In genomic region chr14:48120752-48121528, GRCm38 (mm10) we compare ENCODE assay signal across 7 mouse cellular contexts. TPM values are rescaled to one million over a fixed set of nuclear protein-coding genes. Genes with fewer than 3 reads are reported as not detected.
DNase-seq lines count a peak whose midpoint lies in the region; ATAC-seq and TF ChIP-seq lines count a peak whose summit lies in the region.

Peli2 (plus strand) TSS chr14:48120823.

- TF ChIP-seq EP300 in heart, adult 2 months (IDR thresholded peaks at IDR 0.05; ENCODE audit: insufficient read depth, low read depth, low read length), result no peak

- peak within 1 kb of the TSS; percentile 75 for H3K9ac ChIP-seq in embryonic facial prominence, embryonic 13.5 days
- peak within 1 kb of the TSS; percentile 98 for H3K9ac ChIP-seq in heart, adult 2 months (ENCODE audit: low read depth, low read length)

- peak; percentile 60; the same call in 1 of the 2 replicates for TF ChIP-seq POLR2A in brain, embryonic 14.5 days (IDR thresholded peaks at IDR 0.05; ENCODE audit: borderline replicate concordance, extremely low read depth, insufficient read depth, insufficient read length, poor library complexity, severe bottlenecking)
- no peak for TF ChIP-seq POLR2A in heart, adult 2 months (IDR thresholded peaks at IDR 0.05; ENCODE audit: insufficient read depth, low read depth, low read length)

- H3K9me3 ChIP-seq in embryonic facial prominence, embryonic 13.5 days, result no peaks in the 10 kb centered on the region
- H3K9me3 ChIP-seq in limb, embryonic 10.5 days (replicated peaks), result no peaks in the 10 kb centered on the region

- no peaks in the 10 kb centered on the region for H3K36me3 ChIP-seq in embryonic facial prominence, embryonic 13.5 days
- no peaks in the 10 kb centered on the region for H3K36me3 ChIP-seq in heart, adult 2 months (ENCODE audit: control insufficient read depth, insufficient read depth, low read length)
- H3K36me3 ChIP-seq in limb, embryonic 10.5 days, result no peaks in the 10 kb centered on the region

- H3K4me1 ChIP-seq in embryonic facial prominence, embryonic 13.5 days, result peaks cover 45% of the 10 kb centered on the region
- peaks cover 6% of the 10 kb centered on the region for H3K4me1 ChIP-seq in heart, adult 2 months (ENCODE audit: control insufficient read depth, insufficient read depth, low read length)
- peaks cover 46% of the 10 kb centered on the region for H3K4me1 ChIP-seq in limb, embryonic 10.5 days

- no peak for TF ChIP-seq CTCF in brain, embryonic 14.5 days (IDR thresholded peaks at IDR 0.05; ENCODE audit: borderline replicate concordance, extremely low read depth, insufficient read depth, insufficient read length)
- peak; percentile 59 for TF ChIP-seq CTCF in heart, adult 2 months (IDR thresholded peaks at IDR 0.05)

- WGBS in embryonic facial prominence, embryonic 13.5 days, result under 1% methylated on average over 114 of the region's 117 CpGs
- WGBS in heart, adult 2 months, result under 1% methylated on average over 116 of the region's 117 CpGs
- 1% methylated on average over 110 of the region's 117 CpGs for WGBS in limb, embryonic 10.5 days

- H3K4me3 ChIP-seq in embryonic facial prominence, embryonic 13.5 days, result peak within 1 kb of the TSS; percentile 66
- peak within 1 kb of the TSS; percentile 65 for H3K4me3 ChIP-seq in heart, adult 2 months
- H3K4me3 ChIP-seq in limb, embryonic 10.5 days, result peak within 1 kb of the TSS; percentile 91

- peak; percentile 78 for DNase-seq in brain, embryonic 14.5 days (ENCODE audit: low read depth)
- peak; percentile 85 to 86 for DNase-seq in heart, adult 2 months
- DNase-seq in kidney, adult 11 months, result peak; percentile 63
- peak; percentile 83 for DNase-seq in limb, embryonic 10.5 days (ENCODE audit: low spot score)
- DNase-seq in mesoderm, embryonic 11.5 days (ENCODE audit: low read depth, low spot score), result peak; percentile 77
- DNase-seq in spleen, postnatal 4 days (ENCODE audit: low spot score in 2 of 2), result peak; percentile 30 to 71

- H3K27ac ChIP-seq in embryonic facial prominence, embryonic 13.5 days, result peak within 1 kb of the TSS; percentile 75
- peak within 1 kb of the TSS; percentile 91 for H3K27ac ChIP-seq in heart, adult 2 months
- H3K27ac ChIP-seq in limb, embryonic 10.5 days, result peak within 1 kb of the TSS; percentile 94

- peak within 1 kb of the TSS; percentile 90 for H3K4me2 ChIP-seq in embryonic facial prominence, embryonic 13.5 days

- intact Hi-C loops in heart, adult 2 months (cut with DNase I), result loop anchor here (5.0 kb wide), 3 partner anchors 81 to 236 kb away; no protein-coding TSS in a partner anchor

- H3K79me2 ChIP-seq in heart, adult 2 months (replicated peaks; ENCODE audit: control insufficient read depth, insufficient read depth, low read length), result peaks cover 1% of the 10 kb centered on the region

- peak; percentile 73 for ATAC-seq in embryonic facial prominence, embryonic 13.5 days (ENCODE audit: insufficient number of reproducible peaks, insufficient read depth, low FRiP score, low TSS enrichment, low read depth)

- H3K27me3 ChIP-seq in embryonic facial prominence, embryonic 13.5 days, result peaks cover 11% of the 10 kb centered on the region
- no peaks in the 10 kb centered on the region for H3K27me3 ChIP-seq in heart, adult 2 months (ENCODE audit: control insufficient read depth, insufficient read depth, low read length)
- H3K27me3 ChIP-seq in limb, embryonic 10.5 days (ENCODE audit: low read depth, poor library complexity, severe bottlenecking), result no peaks in the 10 kb centered on the region

RNA-seq across cellular contexts. Expression of gene Peli2, which starts in this region (rescaled TPM):
- polyA plus RNA-seq in brain, embryonic 14.5 days (2012; rRNA removed), result 14.0 and 18.0 TPM in 2 replicates
- 5.2 and 6.8 TPM in 2 replicates for polyA plus RNA-seq in embryonic facial prominence, embryonic 13.5 days (2015; fragmentation: Nextera tagmentation; extraction: Ambion mirVana)
- 10 to 100 TPM; 17.2 to 20.3 TPM for total RNA-seq in heart, adult 2 months (2021)
- polyA plus RNA-seq in heart, adult 2 months (2012; rRNA removed), result 8.1 and 10.1 TPM in 2 replicates
- 5.4 and 7.3 TPM in 2 replicates for polyA plus RNA-seq in limb, embryonic 10.5 days (2016; fragmentation: Nextera tagmentation; extraction: Ambion mirVana)

Comparison
In these comparisons a context has a peak if more than half of its experiments do, and no peak if none do; other contexts are left out.
1. Peak in every context shown above with its lines: DNase-seq, ATAC-seq, H3K4me3 ChIP-seq and H3K27ac ChIP-seq.